Mouse (Mus musculus): ENCODE data around the gene Rassf8. TPM values are rescaled to one million over a fixed set of nuclear protein-coding genes. Genes with fewer than 3 reads are reported as not detected.

Rassf8 gene
- polyA plus RNA-seq, 1 experiment from 2014 or later: 0.91 TPM

DNA sequence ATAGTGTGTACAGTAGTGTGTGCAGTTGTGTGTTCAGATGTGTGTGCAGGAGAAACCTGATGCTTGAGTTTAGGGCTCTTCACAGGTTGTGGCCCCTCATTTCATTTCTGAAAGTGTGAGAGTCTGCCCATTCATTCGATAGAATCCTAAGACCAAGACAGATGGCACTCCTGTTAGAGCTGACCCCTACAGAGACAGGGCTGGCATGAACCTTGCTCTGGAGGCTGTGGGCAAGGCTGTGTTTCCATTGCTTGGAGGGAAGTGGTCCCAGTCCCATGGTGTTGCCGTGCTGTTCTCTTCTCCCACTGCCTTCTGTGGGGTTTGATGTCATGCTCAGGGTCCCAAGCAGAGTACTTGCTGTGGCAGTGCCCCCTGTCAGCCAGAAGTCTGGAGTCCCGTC, 57.7 kb downstream of the Rassf8 start:
- WGBS (ENCODE audit: insufficient replicate concordance): 54% methylated on average over 3 of the region's 3 CpGs
- no peak for ATAC-seq (ENCODE audit: low read depth)

DNA sequence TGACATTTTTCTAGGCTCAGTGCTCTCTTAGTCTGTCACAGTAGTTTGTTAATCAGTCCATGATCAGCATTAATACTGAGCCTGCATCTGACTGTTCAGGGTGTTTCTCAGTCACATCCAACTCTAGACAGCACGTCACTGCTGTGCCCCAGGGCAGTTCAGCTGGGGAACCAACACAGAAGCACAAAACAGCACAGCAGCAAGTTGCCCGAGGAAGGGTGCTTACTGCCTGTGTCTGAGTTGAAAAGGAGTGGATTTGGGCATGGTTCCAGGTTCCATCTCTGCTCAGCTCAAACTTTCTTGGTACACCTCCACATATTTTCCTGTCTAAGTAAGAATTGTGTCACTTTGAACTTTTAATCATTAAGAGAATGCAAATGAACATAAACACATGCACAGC, 60.2 kb downstream of the Rassf8 start:
- Histone ChIP-seq H3K4me3 (replicated peaks) (no peak overlapping the region), H3K9ac (no peak overlapping the region), H3K27ac (no peak overlapping the region), H3K9me3 (replicated peaks) (no peaks in the 10 kb centered on the region), H3K4me2 (no peak overlapping the region), H3K36me3 (no peaks in the 10 kb centered on the region), H3K4me1 (replicated peaks) (peaks cover 14% of the 10 kb centered on the region; the same call in 1 of the 2 replicates), H3K27me3 (no peaks in the 10 kb centered on the region)
- ATAC-seq (ENCODE audit: low read depth) (no peak), DNase-seq (no peak)
- 38% methylated on average over 2 of the region's 2 CpGs for WGBS (ENCODE audit: insufficient replicate concordance)

More for the DNA sequence above, 57.7 kb downstream of the Rassf8 start:
- H3K4me1 ChIP-seq (replicated peaks): 0 out of 2 replicates have a peak, but pooled peaks cover 7% of the 10 kb centered on the region
- no peak overlapping the region for H3K27ac ChIP-seq
- H3K4me3 ChIP-seq (replicated peaks): no peak overlapping the region
- H3K9me3 ChIP-seq (replicated peaks): no peaks in the 10 kb centered on the region
- no peak overlapping the region for H3K9ac ChIP-seq
- H3K36me3 ChIP-seq: no peaks in the 10 kb centered on the region
- no peak overlapping the region for H3K4me2 ChIP-seq
- DNase-seq: no peak
- H3K27me3 ChIP-seq: no peaks in the 10 kb centered on the region

GRCm38 (mm10) chr6:145807929-145808328, 61.4 kb downstream of the Rassf8 start:
- WGBS (ENCODE audit: insufficient replicate concordance): 66% methylated on average over 9 of the region's 9 CpGs
- H3K4me1 ChIP-seq (replicated peaks): peaks cover 13% of the 10 kb centered on the region; the same call in 1 of the 2 replicates
- no peak overlapping the region for H3K9ac ChIP-seq
- no peak overlapping the region for H3K27ac ChIP-seq
- H3K4me2 ChIP-seq: no peak overlapping the region
- no peak for ATAC-seq (ENCODE audit: low read depth)
- no peak for DNase-seq
- H3K9me3 ChIP-seq (replicated peaks): no peaks in the 10 kb centered on the region
- no peak overlapping the region for H3K4me3 ChIP-seq (replicated peaks)
- no peaks in the 10 kb centered on the region for H3K27me3 ChIP-seq
- H3K36me3 ChIP-seq: no peaks in the 10 kb centered on the region

DNA sequence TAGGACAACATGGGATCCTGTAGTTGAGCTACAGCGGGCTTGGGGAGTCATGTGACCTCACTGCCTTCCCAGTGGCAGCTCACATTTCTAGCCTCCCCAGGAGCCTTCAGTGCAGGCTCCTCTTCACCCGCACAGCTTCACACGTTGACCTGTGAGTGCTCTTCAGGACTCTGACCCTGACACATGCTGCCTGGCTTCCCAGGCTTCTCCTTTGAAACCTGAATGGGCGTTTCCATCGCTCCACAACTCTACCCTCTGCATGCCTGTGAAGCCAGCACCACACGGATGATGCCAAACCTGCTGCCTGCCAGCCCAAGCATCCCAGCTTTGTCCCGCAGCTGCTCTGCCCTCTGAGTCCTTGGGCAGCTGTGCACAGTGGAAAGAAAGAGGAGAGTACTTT, 63.0 kb downstream of the Rassf8 start:
- no peaks in the 10 kb centered on the region for H3K36me3 ChIP-seq
- no peak overlapping the region for H3K4me3 ChIP-seq (replicated peaks)
- H3K27me3 ChIP-seq: no peaks in the 10 kb centered on the region
- H3K9ac ChIP-seq: no peak overlapping the region
- no peak overlapping the region for H3K4me2 ChIP-seq
- DNase-seq (no peak), ATAC-seq (ENCODE audit: low read depth) (no peak)
- no peak overlapping the region for H3K27ac ChIP-seq
- WGBS (ENCODE audit: insufficient replicate concordance): 57% methylated on average over 7 of the region's 7 CpGs
- peaks cover 11% of the 10 kb centered on the region; the same call in 1 of the 2 replicates for H3K4me1 ChIP-seq (replicated peaks)
- H3K9me3 ChIP-seq (replicated peaks): no peaks in the 10 kb centered on the region

DNA sequence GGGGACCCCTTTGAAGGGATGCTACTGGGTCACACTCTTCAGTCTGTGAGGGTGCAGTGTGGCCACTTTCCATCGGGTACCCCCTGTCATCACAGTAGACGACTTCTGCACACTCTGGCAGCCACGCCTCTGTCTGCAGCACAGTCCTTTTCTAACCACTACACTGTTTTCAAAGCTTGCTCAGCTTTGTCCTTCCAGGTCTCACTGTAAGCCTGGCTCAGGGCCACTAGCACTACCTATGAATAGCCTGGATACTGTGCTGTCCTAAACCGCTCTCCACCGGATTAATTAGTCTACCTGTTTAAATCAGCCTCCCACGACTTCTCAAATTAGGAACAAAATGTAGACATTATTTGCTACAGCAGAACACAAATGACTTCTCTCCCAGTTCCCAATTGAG, 63.5 kb downstream of the Rassf8 start:
- no peak overlapping the region for H3K4me2 ChIP-seq
- H3K36me3 ChIP-seq: no peaks in the 10 kb centered on the region
- H3K4me3 ChIP-seq (replicated peaks): no peak overlapping the region
- no peak for DNase-seq
- no peak overlapping the region for H3K27ac ChIP-seq
- H3K9ac ChIP-seq: no peak overlapping the region
- H3K9me3 ChIP-seq (replicated peaks): no peaks in the 10 kb centered on the region
- peaks cover 11% of the 10 kb centered on the region; the same call in 1 of the 2 replicates for H3K4me1 ChIP-seq (replicated peaks)
- 61% methylated on average over 6 of the region's 6 CpGs for WGBS (ENCODE audit: insufficient replicate concordance)
- ATAC-seq (ENCODE audit: low read depth): no peak
- H3K27me3 ChIP-seq: no peaks in the 10 kb centered on the region

GRCm38 (mm10) chr6:145811174-145811573, 64.6 kb downstream of the Rassf8 start:
- H3K9me3 ChIP-seq (replicated peaks): no peaks in the 10 kb centered on the region
- no peak for DNase-seq
- ATAC-seq (ENCODE audit: low read depth): peak; percentile 31; the same call in 1 of the 2 replicates

DNA sequence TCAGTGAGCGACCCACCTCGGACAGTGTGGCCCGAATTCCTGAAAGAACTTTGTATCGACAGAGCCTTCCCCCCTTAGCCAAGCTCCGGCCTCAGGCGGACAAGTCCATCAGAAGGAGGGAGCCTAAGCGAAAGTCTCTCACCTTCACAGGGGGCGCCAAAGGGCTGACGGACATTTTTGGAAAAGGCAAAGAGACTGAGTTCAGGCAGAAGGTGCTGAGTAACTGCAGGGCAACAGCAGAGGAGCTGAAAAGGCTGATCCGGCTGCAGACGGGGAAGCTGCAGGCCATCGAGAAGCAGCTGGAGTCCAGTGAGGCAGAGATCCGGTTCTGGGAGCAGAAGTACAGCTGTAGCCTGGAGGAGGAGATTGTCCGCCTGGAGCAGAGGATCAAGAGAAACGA, 68.7 kb downstream of the Rassf8 start:
- Histone ChIP-seq H3K27ac (no peak overlapping the region), H3K36me3 (no peaks in the 10 kb centered on the region), H3K27me3 (no peaks in the 10 kb centered on the region), H3K4me3 (replicated peaks) (no peak overlapping the region), H3K9me3 (replicated peaks) (no peaks in the 10 kb centered on the region), H3K9ac (no peak overlapping the region), H3K4me2 (no peak overlapping the region), H3K4me1 (replicated peaks) (peaks cover 5% of the 10 kb centered on the region; the same call in 1 of the 2 replicates)
- 43% methylated on average over 15 of the region's 15 CpGs for whole genome bisulfite sequencing (ENCODE audit: insufficient replicate concordance)
- ATAC-seq (ENCODE audit: low read depth) (no peak), DNase-seq (no peak)

More at GRCm38 (mm10) chr6:145811174-145811573, 64.6 kb downstream of the Rassf8 start:
- Histone ChIP-seq H3K9ac (no peak overlapping the region), H3K27ac (no peak overlapping the region), H3K4me2 (no peak overlapping the region), H3K36me3 (no peaks in the 10 kb centered on the region), H3K4me3 (replicated peaks) (no peak overlapping the region), H3K27me3 (no peaks in the 10 kb centered on the region), H3K4me1 (replicated peaks) (peaks cover 11% of the 10 kb centered on the region; the same call in 1 of the 2 replicates)
- WGBS (ENCODE audit: insufficient replicate concordance): 64% methylated on average over 1 of the region's 1 CpGs

DNA sequence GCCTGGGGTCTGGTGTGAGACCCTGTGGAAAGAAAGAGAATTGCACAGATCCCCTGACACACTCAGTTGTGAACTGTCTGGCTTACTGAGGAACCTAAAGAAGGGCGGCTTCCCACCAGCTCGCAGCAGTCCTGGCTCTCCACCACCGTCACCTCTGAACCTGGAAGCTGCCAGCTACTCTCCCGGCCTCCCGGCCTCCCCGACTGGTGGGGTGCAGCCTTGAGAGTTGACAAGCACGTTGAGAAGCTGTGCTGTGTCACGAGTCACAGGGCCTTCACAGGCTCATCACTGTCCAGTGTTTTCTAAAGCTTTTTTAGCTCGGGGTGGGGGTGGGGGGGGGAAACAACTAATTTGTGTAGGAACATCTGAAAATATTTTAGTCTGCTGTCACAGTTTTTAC, 72.6 kb downstream of the Rassf8 start:
- no peak overlapping the region for H3K4me2 ChIP-seq
- no peaks in the 10 kb centered on the region for H3K36me3 ChIP-seq
- no peak for ATAC-seq (ENCODE audit: low read depth)
- H3K27ac ChIP-seq: no peak overlapping the region
- no peaks in the 10 kb centered on the region for H3K9me3 ChIP-seq (replicated peaks)
- no peak overlapping the region for H3K4me3 ChIP-seq (replicated peaks)
- 69% methylated on average over 9 of the region's 9 CpGs for WGBS (ENCODE audit: insufficient replicate concordance)
- H3K4me1 ChIP-seq (replicated peaks): peaks cover 3% of the 10 kb centered on the region; the same call in 1 of the 2 replicates
- no peaks in the 10 kb centered on the region for H3K27me3 ChIP-seq
- no peak overlapping the region for H3K9ac ChIP-seq
- no peak for DNase-seq

GRCm38 (mm10) chr6:145822218-145822617, 75.7 kb downstream of the Rassf8 start:
- Histone ChIP-seq H3K9ac (no peak overlapping the region), H3K27me3 (no peaks in the 10 kb centered on the region), H3K36me3 (no peaks in the 10 kb centered on the region), H3K4me3 (replicated peaks) (no peak overlapping the region), H3K4me1 (replicated peaks) (peaks cover 3% of the 10 kb centered on the region; the same call in 1 of the 2 replicates), H3K27ac (no peak overlapping the region), H3K9me3 (replicated peaks) (no peaks in the 10 kb centered on the region), H3K4me2 (no peak overlapping the region)
- ATAC-seq (ENCODE audit: low read depth): no peak
- 52% methylated on average over 5 of the region's 5 CpGs for WGBS (ENCODE audit: insufficient replicate concordance)
- no peak for DNase-seq

GRCm38 (mm10) chr6:145823103-145823502, 76.6 kb downstream of the Rassf8 start:
- Histone ChIP-seq H3K27me3 (no peaks in the 10 kb centered on the region), H3K9ac (no peak overlapping the region), H3K4me3 (replicated peaks) (no peak overlapping the region), H3K27ac (no peak overlapping the region), H3K4me2 (no peak overlapping the region), H3K36me3 (no peaks in the 10 kb centered on the region), H3K9me3 (replicated peaks) (no peaks in the 10 kb centered on the region), H3K4me1 (replicated peaks) (peaks cover 3% of the 10 kb centered on the region; the same call in 1 of the 2 replicates)
- WGBS (ENCODE audit: insufficient replicate concordance): 58% methylated on average over 6 of the region's 6 CpGs
- DNase-seq (no peak), ATAC-seq (ENCODE audit: low read depth) (peak; percentile 69)

DNA sequence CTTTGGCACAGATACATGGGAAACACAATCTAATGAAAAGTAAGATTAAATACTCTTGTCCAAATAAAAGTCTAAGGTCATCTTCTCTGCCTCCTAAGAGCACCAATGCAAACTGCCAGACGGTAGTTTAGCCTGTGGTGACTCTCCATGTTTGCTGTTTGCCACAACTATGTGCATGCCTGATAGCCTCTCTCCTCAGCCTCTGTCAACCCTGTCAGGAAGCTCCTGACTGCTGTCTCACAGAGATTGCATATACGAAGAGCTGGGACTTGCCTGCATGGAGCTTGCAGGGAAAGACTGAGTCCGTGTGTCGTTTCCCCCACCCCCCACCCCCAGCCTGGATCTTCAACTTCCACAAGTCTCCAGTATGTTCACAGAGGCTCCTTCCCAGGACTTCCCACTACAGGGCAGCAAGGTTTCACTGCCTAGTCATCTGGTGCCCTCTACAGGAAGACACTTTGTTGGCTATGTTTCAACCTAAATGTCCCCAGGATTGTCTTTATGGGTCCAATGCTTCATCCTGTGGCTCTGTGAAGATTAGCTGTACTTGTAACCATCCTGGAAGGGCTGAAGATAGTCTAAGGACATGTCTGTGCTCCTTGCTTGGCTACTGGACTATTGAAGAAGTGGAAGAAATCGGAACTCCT, 77.2 kb downstream of the Rassf8 start:
- WGBS (ENCODE audit: insufficient replicate concordance): 22% methylated on average over 5 of the region's 5 CpGs

DNA sequence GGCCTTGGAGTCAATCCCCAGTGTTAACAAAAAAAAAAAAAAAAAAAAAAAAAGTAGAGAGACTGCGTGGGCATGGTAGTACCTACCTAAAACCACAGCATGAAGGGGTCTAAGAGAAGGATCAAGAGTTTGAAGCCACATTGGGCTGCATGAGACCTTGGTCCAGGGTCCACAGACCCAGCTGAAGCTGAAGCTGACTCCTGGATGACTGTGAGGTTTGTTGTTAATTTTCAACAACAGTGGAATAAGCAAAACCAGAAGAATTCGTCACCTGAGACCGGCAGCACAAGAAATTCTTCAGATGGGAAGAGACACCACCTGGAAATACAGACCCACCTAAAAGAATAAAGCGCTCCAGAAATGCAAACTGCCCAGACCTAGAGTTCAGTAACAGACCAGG, 79.8 kb downstream of the Rassf8 start:
- ATAC-seq (ENCODE audit: low read depth): no peak
- 68% methylated on average over 4 of the region's 4 CpGs for WGBS (ENCODE audit: insufficient replicate concordance)

More for the DNA sequence above, 77.2 kb downstream of the Rassf8 start:
- DNase-seq (no peak), ATAC-seq (ENCODE audit: low read depth) (peak; percentile 48; the same call in 1 of the 2 replicates)
- no peak overlapping the region for H3K4me3 ChIP-seq (replicated peaks)
- H3K27ac ChIP-seq: no peak overlapping the region
- peaks cover 3% of the 10 kb centered on the region; the same call in 1 of the 2 replicates for H3K4me1 ChIP-seq (replicated peaks)
- no peaks in the 10 kb centered on the region for H3K36me3 ChIP-seq
- H3K4me2 ChIP-seq: no peak overlapping the region
- H3K9me3 ChIP-seq (replicated peaks): no peaks in the 10 kb centered on the region
- no peak overlapping the region for H3K9ac ChIP-seq
- H3K27me3 ChIP-seq: no peaks in the 10 kb centered on the region

More for the DNA sequence above, 79.8 kb downstream of the Rassf8 start:
- H3K4me2 ChIP-seq: no peak overlapping the region
- DNase-seq: no peak
- no peak overlapping the region for H3K27ac ChIP-seq
- 0 out of 2 replicates have a peak, but pooled peaks cover 3% of the 10 kb centered on the region for H3K27me3 ChIP-seq
- H3K9ac ChIP-seq: no peak overlapping the region
- no peaks in the 10 kb centered on the region for H3K9me3 ChIP-seq (replicated peaks)
- H3K36me3 ChIP-seq: no peaks in the 10 kb centered on the region
- no peak overlapping the region for H3K4me3 ChIP-seq (replicated peaks)
- H3K4me1 ChIP-seq (replicated peaks): peaks cover 3% of the 10 kb centered on the region; the same call in 1 of the 2 replicates

Measured in liver, embryonic 13.5 days (tissue).